Mouse (Mus musculus): ENCODE data around the gene Ttc30a1. TPM values are rescaled to one million over a fixed set of nuclear protein-coding genes. Genes with fewer than 3 reads are reported as not detected.
"Not testable (repeated sequence)": the region's sequence is repeated elsewhere in the genome, so short reads cannot be mapped to it uniquely, and the experiment has no call there.

Gene Ttc30a1
- polyA plus RNA-seq, 1 experiment, result 1.4 TPM

GRCm38 (mm10) chr2:75985124-75985523, 3.4 kb upstream of the Ttc30a1 start:
- 0% methylated on average over 2 of the region's 2 CpGs for WGBS
- Histone ChIP-seq H3K4me1 (ENCODE audit: control insufficient read depth, insufficient read depth, insufficient read length) (no peaks in the 10 kb centered on the region), H3K4me3 (ENCODE audit: extremely low read depth, insufficient read depth, insufficient read length) (no peak overlapping the region), H3K27ac (ENCODE audit: insufficient read depth, low read length) (no peak overlapping the region), H3K36me3 (ENCODE audit: control insufficient read depth, insufficient read depth, low read length) (no peaks in the 10 kb centered on the region), H3K27me3 (ENCODE audit: control insufficient read depth, insufficient read depth, low read length) (no peaks in the 10 kb centered on the region)
- peak in 1 of 2 experiments; percentile 24 for DNase-seq (ENCODE audit: low read depth in 1 of 2, low spot score in 2 of 2)
- TF ChIP-seq CTCF (IDR thresholded peaks at IDR 0.05; ENCODE audit: extremely low read depth, insufficient read depth, insufficient read length, insufficient replicate concordance) (peak; percentile 89; the same call in 1 of the 2 replicates), POLR2A (IDR thresholded peaks at IDR 0.05; ENCODE audit: low read depth, low read length) (no peak)

GRCm38 (mm10) chr2:75983847-75984246, 2.1 kb upstream of the Ttc30a1 start:
- DNase-seq (ENCODE audit: low read depth in 1 of 2, low spot score in 2 of 2), result no peak
- H3K4me3 ChIP-seq (ENCODE audit: extremely low read depth, insufficient read depth, insufficient read length), result no peak overlapping the region
- TF ChIP-seq POLR2A (IDR thresholded peaks at IDR 0.05; ENCODE audit: low read depth, low read length) (no peak), CTCF (IDR thresholded peaks at IDR 0.05; ENCODE audit: extremely low read depth, insufficient read depth, insufficient read length, insufficient replicate concordance) (no peak)
- no peaks in the 10 kb centered on the region for H3K36me3 ChIP-seq (ENCODE audit: control insufficient read depth, insufficient read depth, low read length)
- H3K27ac ChIP-seq (ENCODE audit: insufficient read depth, low read length), result no peak overlapping the region
- 93% methylated on average over 3 of the region's 3 CpGs for WGBS
- no peaks in the 10 kb centered on the region for H3K4me1 ChIP-seq (ENCODE audit: control insufficient read depth, insufficient read depth, insufficient read length)
- H3K27me3 ChIP-seq (ENCODE audit: control insufficient read depth, insufficient read depth, low read length), result no peaks in the 10 kb centered on the region

- Histone ChIP-seq H3K4me3 (ENCODE audit: extremely low read depth, insufficient read depth, insufficient read length) (no peak overlapping the region), H3K36me3 (ENCODE audit: control insufficient read depth, insufficient read depth, low read length) (no peaks in the 10 kb centered on the region), H3K27ac (ENCODE audit: insufficient read depth, low read length) (no peak overlapping the region), H3K4me1 (ENCODE audit: control insufficient read depth, insufficient read depth, insufficient read length) (no peaks in the 10 kb centered on the region), H3K27me3 (ENCODE audit: control insufficient read depth, insufficient read depth, low read length) (no peaks in the 10 kb centered on the region)
- TF ChIP-seq POLR2A (IDR thresholded peaks at IDR 0.05; ENCODE audit: low read depth, low read length) (no peak), CTCF (IDR thresholded peaks at IDR 0.05; ENCODE audit: extremely low read depth, insufficient read depth, insufficient read length, insufficient replicate concordance) (no peak)
- 95% methylated on average over 3 of the region's 3 CpGs for WGBS
- DNase-seq (ENCODE audit: low read depth in 1 of 2, low spot score in 2 of 2), result no peak
These were observed 1.3 kb upstream of the Ttc30a1 start for GRCm38 (mm10) chr2:75983091-75983490.

DNA sequence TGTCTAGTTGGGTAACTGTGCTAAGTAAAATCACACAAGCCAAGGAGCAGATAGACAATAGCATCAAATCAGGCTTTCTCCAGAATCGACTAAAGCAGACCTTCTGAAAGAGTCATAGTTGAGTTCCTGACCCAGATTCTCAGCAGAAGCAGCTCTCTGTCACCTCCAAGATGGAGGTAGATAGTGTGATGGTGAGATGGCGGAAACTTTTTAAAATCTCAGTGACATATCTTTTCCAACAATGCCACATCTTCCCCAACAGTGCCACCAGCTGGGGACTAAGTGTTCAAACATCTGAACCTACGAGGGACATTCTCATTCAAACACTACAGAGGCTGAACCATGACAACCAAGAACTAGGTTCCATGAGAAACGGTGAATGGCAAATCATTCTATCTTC, 859 bp upstream of the Ttc30a1 start:
- TF ChIP-seq CTCF (IDR thresholded peaks at IDR 0.05; ENCODE audit: extremely low read depth, insufficient read depth, insufficient read length, insufficient replicate concordance), result no peak
- WGBS, result 94% methylated on average over 4 of the region's 4 CpGs
- no peak for DNase-seq (ENCODE audit: low read depth in 1 of 2, low spot score in 2 of 2)
- no peaks in the 10 kb centered on the region for H3K4me1 ChIP-seq (ENCODE audit: control insufficient read depth, insufficient read depth, insufficient read length)
- H3K4me3 ChIP-seq (ENCODE audit: extremely low read depth, insufficient read depth, insufficient read length), result no peak overlapping the region
- no peaks in the 10 kb centered on the region for H3K27me3 ChIP-seq (ENCODE audit: control insufficient read depth, insufficient read depth, low read length)
- no peaks in the 10 kb centered on the region for H3K36me3 ChIP-seq (ENCODE audit: control insufficient read depth, insufficient read depth, low read length)
- no peak overlapping the region for H3K27ac ChIP-seq (ENCODE audit: insufficient read depth, low read length)

DNA sequence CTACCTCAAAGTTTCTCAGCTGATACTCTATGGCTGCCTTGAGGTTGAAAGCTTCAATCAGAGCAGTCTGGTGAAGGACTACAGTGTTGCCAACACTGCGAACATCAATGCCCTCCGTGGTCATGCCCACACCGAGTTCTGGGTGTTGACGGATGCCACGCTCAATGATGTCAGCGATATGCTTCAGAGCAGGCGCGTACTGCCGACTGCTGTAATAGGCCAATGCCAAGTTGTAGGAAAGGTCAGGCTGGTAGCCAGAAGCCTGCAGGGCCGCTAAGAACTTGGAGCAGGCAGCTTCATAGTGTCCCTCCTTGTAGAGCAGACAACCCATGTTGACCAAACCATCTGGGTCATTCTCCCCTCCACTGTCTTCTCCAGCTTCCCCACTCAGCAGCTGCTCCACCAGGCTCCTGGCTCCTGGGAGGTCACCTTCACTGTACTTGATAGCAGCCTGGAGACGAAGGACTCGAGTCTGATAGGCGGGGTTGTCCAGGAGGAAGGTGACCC, 781 bp downstream of the Ttc30a1 start:
- H3K27me3 ChIP-seq (ENCODE audit: control insufficient read depth, insufficient read depth, low read length); H3K36me3 ChIP-seq (ENCODE audit: control insufficient read depth, insufficient read depth, low read length); H3K27ac ChIP-seq (ENCODE audit: insufficient read depth, low read length); DNase-seq (ENCODE audit: low read depth in 1 of 2, low spot score in 2 of 2); H3K4me1 ChIP-seq (ENCODE audit: control insufficient read depth, insufficient read depth, insufficient read length): not testable (repeated sequence)
- WGBS, result 97% methylated on average over 13 of the region's 13 CpGs
- peak overlapping the region; percentile 86; the same call in 1 of the 2 replicates for H3K4me3 ChIP-seq (ENCODE audit: extremely low read depth, insufficient read depth, insufficient read length)

DNA sequence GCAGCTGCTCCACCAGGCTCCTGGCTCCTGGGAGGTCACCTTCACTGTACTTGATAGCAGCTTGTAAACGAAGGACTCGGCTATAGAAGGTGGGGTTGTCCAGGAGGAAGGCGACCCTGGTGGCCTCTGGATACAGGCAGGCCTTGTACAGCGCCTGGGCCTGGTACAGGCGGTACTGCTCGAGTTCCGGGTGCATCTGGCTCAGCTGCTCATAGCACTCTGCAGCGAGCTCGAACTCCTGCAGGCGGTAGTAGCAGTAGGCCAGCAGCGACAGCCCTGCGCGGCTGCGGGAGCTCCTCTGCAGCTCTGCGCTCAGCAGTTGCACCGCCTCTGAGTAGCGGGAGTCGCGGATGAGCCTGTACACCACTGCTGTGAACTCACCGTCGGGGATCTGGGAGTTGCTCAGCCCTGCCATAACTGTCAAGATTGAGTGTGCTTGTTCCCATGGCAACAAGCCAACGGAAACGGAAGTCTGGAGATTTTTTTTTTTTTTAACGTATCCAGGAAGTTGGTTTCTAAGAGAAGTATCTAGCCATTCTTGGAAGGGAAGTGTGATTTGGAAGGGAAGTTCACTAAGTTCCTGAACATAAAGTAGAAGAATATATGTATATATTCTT, 3.9 kb downstream of the Ttc30a1 start, which contains the start of gene Ttc30a2:
Ttc30a2 (minus strand) TSS at position 419 of the 617 bp plus-strand sequence.
- H3K4me1 ChIP-seq (ENCODE audit: control insufficient read depth, insufficient read depth, insufficient read length); H3K27me3 ChIP-seq (ENCODE audit: control insufficient read depth, insufficient read depth, low read length); H3K4me3 ChIP-seq (ENCODE audit: extremely low read depth, insufficient read depth, insufficient read length); H3K36me3 ChIP-seq (ENCODE audit: control insufficient read depth, insufficient read depth, low read length); H3K27ac ChIP-seq (ENCODE audit: insufficient read depth, low read length); DNase-seq (ENCODE audit: low read depth in 1 of 2, low spot score in 2 of 2): not testable (repeated sequence)
- WGBS, result 63% methylated on average over 22 of the region's 24 CpGs

GRCm38 (mm10) chr2:75976070-75976469, 5.7 kb downstream of the Ttc30a1 start:
- not testable (repeated sequence) for H3K27ac ChIP-seq (ENCODE audit: insufficient read depth, low read length); H3K4me3 ChIP-seq (ENCODE audit: extremely low read depth, insufficient read depth, insufficient read length); H3K4me1 ChIP-seq (ENCODE audit: control insufficient read depth, insufficient read depth, insufficient read length); DNase-seq (ENCODE audit: low read depth in 1 of 2, low spot score in 2 of 2); H3K27me3 ChIP-seq (ENCODE audit: control insufficient read depth, insufficient read depth, low read length); H3K36me3 ChIP-seq (ENCODE audit: control insufficient read depth, insufficient read depth, low read length)
- 82% methylated on average over 2 of the region's 2 CpGs for WGBS
